Mouse (Mus musculus) lung, adult 2 months (tissue): Measurements from ENCODE around the gene Tdp1.

Source experiments
- CTCF ChIP-seq: fragments of 200-500 bp; IDR thresholded peaks from 2 replicates; pipeline ENCODE4 v1.5.1; 2011; ENCODE audit warnings: mild to moderate bottlenecking, low read length, control low read depth; ENCODE audit not compliant: insufficient read depth
- POLR2A ChIP-seq: fragments of 200-500 bp; IDR thresholded peaks from 2 replicates; pipeline ENCODE4 v1.6.1; 2011; ENCODE audit warnings: low read depth, mild to moderate bottlenecking, control low read depth, low read length, borderline replicate concordance; ENCODE audit errors: extremely low read depth

- TF ChIP-seq CTCF: no peak
- TF ChIP-seq POLR2A: no peak
Observed at GRCm38 (mm10) chr12:99864613-99865012, 19.7 kb upstream of the Tdp1 start.
